Mouse (Mus musculus) brain, embryonic 14.5 days (tissue): ENCODE data around the gene Ift122.

Experiments used
- CTCF ChIP-seq: fragments of 200-500 bp; IDR thresholded peaks from 2 replicates; pipeline ENCODE4 v1.5.1; 2012; ENCODE audit warnings: inconsistent platforms, mild to moderate bottlenecking, moderate library complexity, borderline replicate concordance; ENCODE audit not compliant: insufficient read depth, insufficient read length; ENCODE audit errors: extremely low read depth
- POLR2A ChIP-seq: fragments of 200-500 bp; IDR thresholded peaks from 2 replicates; pipeline ENCODE4 v1.6.1; 2012; ENCODE audit warnings: mild to moderate bottlenecking, inconsistent platforms, borderline replicate concordance; ENCODE audit not compliant: poor library complexity, insufficient read depth, insufficient read length, severe bottlenecking; ENCODE audit errors: extremely low read depth

GRCm38 (mm10) chr6:115821216-115821993 lies 31.9 kb upstream of the Ift122 start:
- no peak for TF ChIP-seq CTCF
- TF ChIP-seq POLR2A: no peak
